Mouse (Mus musculus) brain, embryonic 18.5 days (tissue): ENCODE data around the gene Ajuba.
"Not testable (repeated sequence)": the region's sequence is repeated elsewhere in the genome, so short reads cannot be mapped to it uniquely, and the experiment has no call there.

ENCODE experiments used
- DNase-seq: peaks from one replicate; pipeline ENCODE4 v3.0.0-alpha.2; 2012; ENCODE audit warnings: low read depth, low spot score

Gene Ajuba

GRCm38 (mm10) chr14:54577089-54577982 is at the start of gene Ajuba:
Ajuba (minus strand) TSS chr14:54577558.
- peak; percentile 55 for DNase-seq

GRCm38 (mm10) chr14:54624976-54625375 is 47.6 kb upstream of the Ajuba start:
- no peak for DNase-seq

- no peak for DNase-seq
Observed at GRCm38 (mm10) chr14:54623334-54623733, 46.0 kb upstream of the Ajuba start.

- DNase-seq = no peak
Observed at GRCm38 (mm10) chr14:54621133-54621532, 43.8 kb upstream of the Ajuba start, which contains the start of gene Psmb11. Psmb11 (plus strand) TSS chr14:54621433.

- DNase-seq = peak; percentile 86
Observed at GRCm38 (mm10) chr14:54617897-54618365, 40.6 kb upstream of the Ajuba start, which contains the start of gene Psmb5. Psmb5 (minus strand) TSS chr14:54618022.

- no peak for DNase-seq
Observed at GRCm38 (mm10) chr14:54617152-54617896, 40.0 kb upstream of the Ajuba start.

GRCm38 (mm10) chr14:54616226-54616825 is 39.0 kb upstream of the Ajuba start:
- DNase-seq = no peak

- not testable (repeated sequence) for DNase-seq
Observed at GRCm38 (mm10) chr14:54614130-54614529, 36.8 kb upstream of the Ajuba start.

GRCm38 (mm10) chr14:54610648-54611047 is 33.3 kb upstream of the Ajuba start:
- DNase-seq = no peak

GRCm38 (mm10) chr14:54609962-54610361 is 32.6 kb upstream of the Ajuba start:
- no peak for DNase-seq

GRCm38 (mm10) chr14:54609245-54609644 is 31.9 kb upstream of the Ajuba start:
- no peak for DNase-seq

- no peak for DNase-seq
Observed at GRCm38 (mm10) chr14:54607226-54607625, 29.9 kb upstream of the Ajuba start.

GRCm38 (mm10) chr14:54605752-54606321 is 28.5 kb upstream of the Ajuba start, which contains the start of gene 4931414P19Rik:
4931414P19Rik (minus strand) TSS chr14:54605993.
- DNase-seq = no peak

GRCm38 (mm10) chr14:54603686-54604085 is 26.3 kb upstream of the Ajuba start:
- no peak for DNase-seq

- DNase-seq = peak; percentile 96
Observed at GRCm38 (mm10) chr14:54603038-54603654, 25.8 kb upstream of the Ajuba start.

GRCm38 (mm10) chr14:54602613-54603012 is 25.3 kb upstream of the Ajuba start:
- no peak for DNase-seq

GRCm38 (mm10) chr14:54601601-54602000 is 24.2 kb upstream of the Ajuba start:
- no peak for DNase-seq

- no peak for DNase-seq
Observed at GRCm38 (mm10) chr14:54597084-54597483, 19.7 kb upstream of the Ajuba start.

GRCm38 (mm10) chr14:54594631-54595414 is 17.5 kb upstream of the Ajuba start:
- DNase-seq = no peak

GRCm38 (mm10) chr14:54594055-54594454 is 16.7 kb upstream of the Ajuba start:
- no peak for DNase-seq
